Mouse (Mus musculus): ENCODE measurements around the gene Vmn1r217. TPM values are rescaled to one million over a fixed set of nuclear protein-coding genes. Genes with fewer than 3 reads are reported as not detected.

The Vmn1r217 gene
- polyA plus RNA-seq, 1 experiment from 2014 or later, result not detected

Other genes with a start within 250 kb of the Vmn1r217 start
- gene Vmn1r212, start 234.0 kb downstream of the Vmn1r217 start, polyA plus RNA-seq (2015; fragmentation: Nextera tagmentation; extraction: Ambion mirVana), result not detected in 2 replicates
- gene Vmn1r213, start 110.6 kb downstream of the Vmn1r217 start, polyA plus RNA-seq (2015; fragmentation: Nextera tagmentation; extraction: Ambion mirVana), result not detected in 2 replicates
- not detected in 2 replicates for gene Vmn1r214, start 87.8 kb downstream of the Vmn1r217 start, polyA plus RNA-seq (2015; fragmentation: Nextera tagmentation; extraction: Ambion mirVana)
- gene Vmn1r215, start 50.2 kb downstream of the Vmn1r217 start, polyA plus RNA-seq (2015; fragmentation: Nextera tagmentation; extraction: Ambion mirVana), result not detected in 2 replicates
- not detected in 2 replicates for gene Vmn1r218, start 14.9 kb upstream of the Vmn1r217 start, polyA plus RNA-seq (2015; fragmentation: Nextera tagmentation; extraction: Ambion mirVana)
- not detected in 2 replicates for gene Vmn1r219, start 41.1 kb upstream of the Vmn1r217 start, polyA plus RNA-seq (2015; fragmentation: Nextera tagmentation; extraction: Ambion mirVana)
- gene Vmn1r220, start 69.7 kb upstream of the Vmn1r217 start, polyA plus RNA-seq (2015; fragmentation: Nextera tagmentation; extraction: Ambion mirVana), result not detected in 2 replicates
- gene Vmn1r221, start 95.9 kb upstream of the Vmn1r217 start, polyA plus RNA-seq (2015; fragmentation: Nextera tagmentation; extraction: Ambion mirVana), result not detected in 2 replicates
- gene Vmn1r222, start 117.7 kb upstream of the Vmn1r217 start, polyA plus RNA-seq (2015; fragmentation: Nextera tagmentation; extraction: Ambion mirVana), result not detected in 2 replicates
- not detected in 2 replicates for gene Vmn1r223, start 128.9 kb upstream of the Vmn1r217 start, polyA plus RNA-seq (2015; fragmentation: Nextera tagmentation; extraction: Ambion mirVana)